Mouse (Mus musculus): ENCODE results near the gene Lrr1.

Gene Lrr1

GRCm38 (mm10) chr12:69204052-69204833 lies 35.6 kb downstream of the Lrr1 start, which contains the start of gene Gm49384:
Gene Gm49384 (minus strand): TSS chr12:69204267.
- no peak for DNase-seq

DNA sequence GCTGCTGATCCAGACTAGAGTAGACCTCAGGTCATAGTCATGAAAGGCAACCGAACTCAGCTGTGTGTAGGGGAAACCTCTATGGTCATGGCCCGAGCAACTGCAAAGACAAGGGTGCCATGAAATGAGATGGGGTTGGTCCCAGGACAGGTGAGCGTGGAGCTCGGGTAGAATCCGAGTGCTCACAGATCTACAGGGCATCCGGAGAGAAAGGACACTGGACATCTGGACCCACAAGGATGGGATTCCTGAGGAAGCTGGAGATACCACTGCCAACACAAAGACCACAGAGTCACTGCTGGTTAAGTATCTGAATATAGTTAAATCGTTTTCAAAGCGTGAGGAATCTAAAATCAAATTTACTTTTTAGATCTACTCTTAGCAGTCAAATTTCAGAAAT lies 38.8 kb downstream of the Lrr1 start:
- DNase-seq, result no peak

GRCm38 (mm10) chr12:69207926-69208325 lies 39.3 kb downstream of the Lrr1 start:
- no peak for DNase-seq

GRCm38 (mm10) chr12:69208520-69208919 lies 39.9 kb downstream of the Lrr1 start:
- no peak for DNase-seq

DNA sequence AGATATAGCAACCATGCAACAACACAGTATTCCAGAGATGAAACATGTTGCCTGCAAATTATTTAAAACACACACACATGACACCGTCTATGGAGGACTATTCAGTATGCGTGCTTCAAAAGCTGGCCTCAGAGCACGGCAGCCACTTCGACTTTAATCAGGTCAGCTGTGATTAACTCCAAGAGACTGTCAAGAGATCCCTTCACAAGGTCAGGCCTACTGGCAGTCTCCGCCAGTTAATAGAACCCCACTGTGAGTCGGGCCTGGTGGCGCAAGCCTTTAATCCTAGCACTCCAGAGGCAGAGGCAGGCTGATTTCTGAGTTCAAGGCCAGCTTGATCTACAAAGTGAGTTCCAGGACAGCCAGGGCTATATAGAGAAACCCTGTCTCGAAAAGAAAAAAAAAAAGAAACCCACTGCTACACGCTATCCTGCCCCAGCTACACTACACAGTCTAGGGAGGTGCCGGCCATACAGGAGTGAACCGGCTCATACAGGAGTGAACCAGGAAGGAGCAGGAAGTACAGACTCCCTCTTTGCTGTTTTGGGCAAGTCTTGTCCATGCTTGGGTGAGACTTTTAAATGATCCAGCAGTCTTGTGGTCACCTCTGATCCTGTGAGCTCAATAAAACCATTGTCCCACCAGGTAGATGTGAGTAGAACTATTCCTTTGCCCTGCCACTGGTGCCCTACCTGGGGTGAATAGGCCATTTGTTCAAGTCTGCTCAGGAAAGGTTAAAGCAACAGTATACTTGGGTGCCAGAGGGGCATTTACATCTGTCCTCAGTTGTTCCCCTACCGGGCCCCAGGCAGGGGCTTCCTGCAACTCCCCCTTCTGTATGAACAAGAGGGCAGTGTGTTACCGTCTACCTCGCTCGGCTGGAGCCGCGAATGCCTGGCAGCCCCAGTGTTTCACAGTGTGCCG lies 41.7 kb downstream of the Lrr1 start:
- no peak for DNase-seq

DNA sequence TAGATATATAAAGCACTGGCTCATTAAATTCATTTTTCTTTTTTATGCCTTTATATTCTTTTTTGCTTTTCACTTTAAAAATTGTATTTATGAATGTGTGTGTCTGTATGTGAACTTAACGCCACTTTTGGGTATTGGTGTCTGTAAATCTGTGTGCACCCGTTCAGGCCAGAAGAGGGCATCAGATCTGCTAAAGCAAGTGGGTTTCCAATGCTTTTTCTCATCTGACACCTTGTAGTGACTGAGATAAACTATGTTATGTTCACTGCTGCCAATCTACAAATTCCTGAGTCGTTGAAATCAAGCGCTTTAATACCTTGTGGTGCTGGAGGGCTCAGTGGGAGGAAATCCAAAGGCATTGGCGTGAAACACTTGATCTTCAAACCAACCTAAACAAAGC lies 42.4 kb downstream of the Lrr1 start:
- peak in 1 of 2 experiments; percentile 49 for DNase-seq

DNA sequence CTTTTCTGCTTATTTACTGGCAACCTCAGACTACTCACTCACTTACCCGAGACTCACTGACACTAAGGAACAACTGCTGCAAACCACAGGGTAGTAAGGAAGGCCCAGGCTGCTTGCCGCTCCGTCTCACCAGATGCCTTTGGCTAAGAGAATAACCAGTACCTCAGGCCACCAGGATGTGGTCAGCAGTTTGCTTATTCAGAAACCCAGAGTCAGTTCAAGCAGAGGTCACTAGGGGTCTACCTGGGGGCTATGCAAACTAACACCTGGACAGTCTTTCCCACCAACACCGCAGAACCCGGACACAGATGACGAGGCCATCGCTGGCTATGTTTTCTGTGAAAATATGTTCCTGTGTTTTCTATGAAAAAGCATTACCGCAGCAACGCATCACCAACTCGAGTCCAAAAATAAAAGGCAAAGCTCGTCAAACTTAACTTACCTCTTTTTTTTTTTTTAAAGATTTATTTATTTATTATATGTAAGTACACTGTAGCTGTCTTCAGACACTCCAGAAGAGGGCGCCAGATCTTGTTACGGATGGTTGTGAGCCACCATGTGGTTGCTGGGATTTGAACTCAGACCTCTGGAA lies 44.7 kb downstream of the Lrr1 start:
- DNase-seq, result no peak

- no peak for DNase-seq
These were observed 45.8 kb downstream of the Lrr1 start for GRCm38 (mm10) chr12:69214393-69214792.

GRCm38 (mm10) chr12:69215000-69215785 lies 46.6 kb downstream of the Lrr1 start:
- no peak for DNase-seq

DNA sequence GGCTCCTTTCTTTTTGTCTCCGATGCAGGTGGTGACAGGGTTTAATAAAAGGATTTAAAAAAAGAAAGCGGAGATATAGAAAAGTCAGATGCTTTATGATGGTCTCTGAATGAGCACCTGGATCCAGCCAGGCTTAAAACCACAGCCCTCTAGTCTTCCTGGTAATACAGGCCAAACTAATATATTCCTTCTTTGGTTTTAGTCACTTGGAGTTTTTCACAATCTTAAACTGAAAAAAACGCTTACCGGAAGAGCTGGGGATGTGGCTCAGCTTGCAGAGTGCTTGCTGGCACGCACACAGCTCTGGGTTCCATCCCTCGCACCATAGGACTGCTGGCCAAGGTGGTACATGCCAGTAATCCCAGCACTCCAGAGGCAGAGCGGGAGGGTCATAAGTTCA lies 48.0 kb downstream of the Lrr1 start:
- DNase-seq, result no peak

DNA sequence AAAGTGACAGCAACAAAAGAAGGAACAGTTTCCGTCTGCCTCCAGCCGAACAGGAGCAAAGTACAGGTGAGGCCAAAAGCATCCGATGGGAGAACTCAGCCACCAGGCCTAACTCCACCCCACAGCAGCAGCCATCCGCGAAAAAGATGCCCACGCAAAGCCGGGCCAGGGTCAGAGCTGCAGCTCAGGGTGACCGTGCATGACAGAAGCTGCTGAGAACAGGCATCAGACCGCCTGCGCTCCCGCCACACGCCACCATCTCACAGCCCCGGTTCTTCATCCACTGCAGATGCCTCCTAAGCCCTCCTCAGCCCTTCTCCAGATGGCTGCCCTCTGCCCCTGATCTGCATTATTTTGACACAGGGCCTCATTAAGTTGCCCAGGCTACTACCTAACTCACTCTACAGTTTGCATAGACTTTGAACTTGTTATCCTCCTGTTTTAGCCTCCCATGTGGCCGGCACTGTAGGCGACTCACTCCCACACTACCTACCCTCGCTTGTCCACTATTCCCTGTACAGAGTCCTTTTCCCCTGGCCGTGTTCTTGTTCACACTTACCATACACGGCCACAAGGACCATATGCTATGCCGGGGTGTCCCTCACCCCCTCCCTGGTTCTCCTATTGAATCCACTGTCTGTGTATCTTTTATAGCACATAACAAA lies 52.1 kb downstream of the Lrr1 start:
- DNase-seq, result peak in 1 of 2 experiments; percentile 54

DNA sequence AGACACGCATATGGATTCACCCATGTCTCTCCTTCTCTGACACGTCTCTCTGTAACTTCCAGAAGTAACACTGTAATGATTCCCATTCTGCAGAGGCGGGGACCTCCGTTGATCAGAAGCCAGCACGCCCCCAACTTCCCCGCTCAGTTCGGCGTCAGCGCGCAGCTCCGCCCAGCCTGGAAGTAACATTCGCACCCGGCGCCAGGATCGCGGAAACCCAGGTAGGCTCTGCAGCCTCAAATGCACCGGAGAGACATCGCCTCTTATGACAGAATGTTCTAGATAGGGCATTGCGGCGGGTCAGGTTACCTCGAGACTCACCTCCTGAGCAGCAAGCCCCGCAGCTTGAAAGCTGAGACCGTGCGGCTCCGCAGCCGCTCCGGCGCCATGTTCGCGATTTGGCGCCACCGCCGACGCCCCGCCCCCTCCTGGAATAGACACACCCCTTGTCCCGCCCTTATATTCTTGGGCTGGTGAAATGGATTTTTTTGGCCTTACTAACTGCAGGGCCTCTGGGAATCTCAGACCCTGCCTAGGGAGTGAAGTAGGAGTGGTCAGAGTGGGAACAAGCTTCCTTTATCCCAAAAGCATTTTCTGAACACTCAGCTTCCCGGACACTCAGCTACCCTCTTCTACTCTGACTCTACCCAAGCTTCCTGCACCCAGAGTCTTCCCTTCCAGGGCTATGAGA lies 59.3 kb downstream of the Lrr1 start, which contains the start of gene Pole2:
Pole2 (minus strand) TSS at position 420 of the 691 bp plus-strand sequence.
- DNase-seq, result peak; percentile 87 to 95

All from kidney, postnatal 36 days (tissue).